Mouse (Mus musculus): ENCODE measurements around the gene Wipi2.

DNA sequence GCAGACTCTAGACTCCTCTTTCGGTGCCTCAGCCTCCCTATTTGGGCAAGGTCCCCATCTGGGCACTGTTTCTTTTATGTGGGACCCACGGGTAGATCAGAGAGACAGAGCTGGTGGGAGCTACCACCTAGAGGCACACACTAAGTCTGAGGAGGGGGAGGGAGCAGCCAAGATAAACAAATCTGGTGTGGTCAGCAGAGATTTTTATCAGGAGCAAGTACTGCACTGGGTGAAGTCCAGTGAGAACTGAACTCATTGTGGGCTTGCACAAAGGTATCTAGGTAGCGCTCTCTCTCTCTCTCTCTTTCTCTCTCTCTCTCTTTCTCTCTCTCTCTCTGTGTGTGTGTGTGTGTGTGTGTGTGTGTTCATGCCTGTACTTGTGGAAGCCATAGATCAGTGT, 13.0 kb upstream of the Wipi2 start:
- TF ChIP-seq CTCF (IDR thresholded peaks at IDR 0.05; ENCODE audit: low read depth) (no peak), EP300 (optimal IDR thresholded peaks at IDR 0.05) (no peak)

All from stomach, postnatal 0 days (tissue).